Mouse (Mus musculus): Measurements from ENCODE around the gene Nol10. TPM values are rescaled to one million over a fixed set of nuclear protein-coding genes. Genes with fewer than 3 reads are reported as not detected.
"Not testable (repeated sequence)": the region's sequence is repeated elsewhere in the genome, so short reads cannot be mapped to it uniquely, and the experiment has no call there.

Nol10 gene
- polyA plus RNA-seq, 1 experiment from 2014 or later, result 18.1 TPM

DNA sequence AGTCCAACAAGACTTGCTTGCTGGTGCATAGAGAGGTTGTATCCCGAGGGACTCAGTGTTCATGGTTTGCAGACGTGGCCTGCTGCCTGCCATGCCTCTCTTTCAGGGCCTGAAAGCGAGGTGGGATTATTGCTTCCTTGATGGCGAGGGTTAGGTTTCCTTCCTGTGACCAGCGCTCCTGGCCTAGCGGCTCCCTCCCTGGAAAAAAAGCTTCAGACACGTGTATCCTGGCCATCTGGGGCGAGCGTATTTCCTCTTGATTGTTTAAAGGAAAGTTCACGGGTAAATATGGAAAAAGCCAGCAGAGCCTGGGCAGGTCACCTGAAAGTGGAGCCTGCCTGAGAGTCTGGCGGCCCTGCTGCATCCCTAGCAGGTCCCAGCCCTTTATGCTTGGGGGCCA lies 96.1 kb downstream of the Nol10 start:
- Histone ChIP-seq H3K9ac (no peak overlapping the region), H3K9me3 (replicated peaks) (no peaks in the 10 kb centered on the region), H3K4me2 (no peak overlapping the region), H3K27ac (0 out of 2 replicates have a peak overlapping the region, but pooled peaks have one; percentile 10), H3K4me1 (replicated peaks) (peaks cover 12% of the 10 kb centered on the region), H3K27me3 (no peaks in the 10 kb centered on the region), H3K36me3 (no peaks in the 10 kb centered on the region), H3K4me3 (replicated peaks) (no peak overlapping the region)
- WGBS (ENCODE audit: insufficient replicate concordance), result 56% methylated on average over 11 of the region's 11 CpGs
- DNase-seq (no peak), ATAC-seq (ENCODE audit: low read depth) (no peak)

- no peak overlapping the region for H3K27ac ChIP-seq
- peaks cover 15% of the 10 kb centered on the region for H3K4me1 ChIP-seq (replicated peaks)
- H3K36me3 ChIP-seq, result no peaks in the 10 kb centered on the region
- WGBS (ENCODE audit: insufficient replicate concordance), result 78% methylated on average over 7 of the region's 7 CpGs
- no peak for ATAC-seq (ENCODE audit: low read depth)
- no peaks in the 10 kb centered on the region for H3K9me3 ChIP-seq (replicated peaks)
- no peaks in the 10 kb centered on the region for H3K27me3 ChIP-seq
- H3K4me2 ChIP-seq, result no peak overlapping the region
- no peak for DNase-seq
- no peak overlapping the region for H3K9ac ChIP-seq
- H3K4me3 ChIP-seq (replicated peaks), result no peak overlapping the region
These were observed 97.0 kb downstream of the Nol10 start for GRCm38 (mm10) chr12:17445251-17445650.

GRCm38 (mm10) chr12:17448781-17449180 lies 100.5 kb downstream of the Nol10 start:
- 55% methylated on average over 3 of the region's 3 CpGs for WGBS (ENCODE audit: insufficient replicate concordance)
- no peak overlapping the region for H3K4me3 ChIP-seq (replicated peaks)
- no peak overlapping the region for H3K4me2 ChIP-seq
- H3K4me1 ChIP-seq (replicated peaks), result 0 out of 2 replicates have a peak, but pooled peaks cover 9% of the 10 kb centered on the region
- no peaks in the 10 kb centered on the region for H3K27me3 ChIP-seq
- H3K27ac ChIP-seq, result no peak overlapping the region
- H3K9ac ChIP-seq, result no peak overlapping the region
- ATAC-seq (ENCODE audit: low read depth), result no peak
- H3K36me3 ChIP-seq, result no peaks in the 10 kb centered on the region
- H3K9me3 ChIP-seq (replicated peaks), result no peaks in the 10 kb centered on the region
- no peak for DNase-seq

DNA sequence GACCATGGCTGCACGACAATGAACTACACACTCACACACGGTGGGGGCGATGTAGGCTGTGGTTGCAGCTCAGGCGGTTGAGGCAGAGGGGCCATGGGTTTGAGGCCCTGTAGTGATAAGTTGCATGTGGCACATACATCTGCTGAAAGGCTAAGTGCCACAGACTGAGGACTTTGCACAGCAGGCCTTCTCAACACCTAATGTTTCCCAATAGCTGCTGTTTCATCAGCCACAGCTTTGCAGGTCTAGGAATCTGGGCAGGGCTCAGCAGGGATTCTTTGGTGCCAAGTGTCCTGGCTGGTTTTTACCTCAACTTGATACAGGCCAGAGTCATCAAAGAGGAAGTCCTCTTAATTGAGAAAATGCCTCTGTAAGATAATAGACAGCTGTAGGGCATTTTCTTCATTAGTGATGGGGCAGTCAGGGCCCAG lies 101.4 kb downstream of the Nol10 start:
- no peaks in the 10 kb centered on the region for H3K27me3 ChIP-seq
- DNase-seq (no peak), ATAC-seq (ENCODE audit: low read depth) (no peak)
- H3K4me3 ChIP-seq (replicated peaks), result no peak overlapping the region
- H3K4me1 ChIP-seq (replicated peaks), result 0 out of 2 replicates have a peak, but pooled peaks cover 9% of the 10 kb centered on the region
- 69% methylated on average over 4 of the region's 4 CpGs for WGBS (ENCODE audit: insufficient replicate concordance)
- no peak overlapping the region for H3K9ac ChIP-seq
- no peak overlapping the region for H3K27ac ChIP-seq
- no peaks in the 10 kb centered on the region for H3K36me3 ChIP-seq
- no peak overlapping the region for H3K4me2 ChIP-seq
- no peaks in the 10 kb centered on the region for H3K9me3 ChIP-seq (replicated peaks)

DNA sequence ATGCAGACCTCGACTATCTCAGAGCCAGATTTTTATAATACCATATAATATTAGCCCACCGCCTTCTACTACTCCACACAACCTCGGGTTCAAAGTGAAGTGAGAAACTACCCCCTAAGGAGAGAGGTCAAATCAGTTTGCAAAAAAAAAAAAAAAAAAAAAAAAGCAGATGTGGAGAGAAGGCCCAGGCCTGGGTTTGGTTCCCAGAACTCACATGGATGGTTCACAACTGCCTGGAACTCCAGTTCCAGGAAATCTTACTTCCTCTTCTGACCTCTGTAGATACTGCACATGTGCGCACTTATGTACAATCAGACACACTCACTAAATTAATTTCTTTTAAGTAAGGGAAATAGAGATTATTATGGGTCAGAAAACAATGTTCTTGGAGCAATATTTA lies 102.2 kb downstream of the Nol10 start:
- Histone ChIP-seq H3K9ac (no peak overlapping the region), H3K36me3 (no peaks in the 10 kb centered on the region), H3K27ac (no peak overlapping the region), H3K4me2 (no peak overlapping the region), H3K4me1 (replicated peaks) (0 out of 2 replicates have a peak, but pooled peaks cover 9% of the 10 kb centered on the region), H3K4me3 (replicated peaks) (no peak overlapping the region), H3K27me3 (no peaks in the 10 kb centered on the region), H3K9me3 (replicated peaks) (no peaks in the 10 kb centered on the region)
- ATAC-seq (ENCODE audit: low read depth) (no peak), DNase-seq (no peak)
- 49% methylated on average over 4 of the region's 4 CpGs for WGBS (ENCODE audit: insufficient replicate concordance)

- ATAC-seq (ENCODE audit: low read depth), result no peak
- H3K9ac ChIP-seq, result no peak overlapping the region
- 0 out of 2 replicates have a peak, but pooled peaks cover 9% of the 10 kb centered on the region for H3K4me1 ChIP-seq (replicated peaks)
- H3K27ac ChIP-seq, result no peak overlapping the region
- no peaks in the 10 kb centered on the region for H3K9me3 ChIP-seq (replicated peaks)
- no peaks in the 10 kb centered on the region for H3K27me3 ChIP-seq
- WGBS (ENCODE audit: insufficient replicate concordance), result 50% methylated on average over 4 of the region's 4 CpGs
- H3K36me3 ChIP-seq, result no peaks in the 10 kb centered on the region
- DNase-seq, result no peak
- no peak overlapping the region for H3K4me2 ChIP-seq
- no peak overlapping the region for H3K4me3 ChIP-seq (replicated peaks)
These were observed 102.7 kb downstream of the Nol10 start for GRCm38 (mm10) chr12:17450908-17451307.

DNA sequence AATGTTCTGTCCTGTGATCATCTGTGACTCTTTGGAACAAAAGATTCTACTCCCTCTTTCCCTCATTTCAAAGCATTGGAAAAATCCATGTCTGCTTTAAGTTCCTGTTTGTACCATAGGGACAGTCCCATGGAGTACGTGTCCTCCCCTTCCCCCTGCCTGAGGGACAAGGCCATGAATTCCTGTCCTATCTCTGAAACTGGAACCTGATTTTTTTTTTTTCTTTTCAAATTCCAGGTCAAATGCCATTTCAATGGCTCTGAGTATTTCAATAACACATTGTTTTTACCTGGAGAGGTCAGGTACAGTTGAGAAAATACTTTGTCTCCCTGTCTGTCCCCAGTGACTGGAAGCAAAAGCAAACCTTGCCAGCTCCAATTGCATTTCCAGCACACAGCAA lies 104.0 kb downstream of the Nol10 start:
- no peaks in the 10 kb centered on the region for H3K27me3 ChIP-seq
- H3K36me3 ChIP-seq, result no peaks in the 10 kb centered on the region
- 71% methylated on average over 1 of the region's 1 CpGs for WGBS (ENCODE audit: insufficient replicate concordance)
- no peak overlapping the region for H3K4me3 ChIP-seq (replicated peaks)
- no peaks in the 10 kb centered on the region for H3K9me3 ChIP-seq (replicated peaks)
- DNase-seq (no peak), ATAC-seq (ENCODE audit: low read depth) (no peak)
- H3K9ac ChIP-seq, result no peak overlapping the region
- H3K27ac ChIP-seq, result no peak overlapping the region
- no peak overlapping the region for H3K4me2 ChIP-seq
- 0 out of 2 replicates have a peak, but pooled peaks cover 9% of the 10 kb centered on the region for H3K4me1 ChIP-seq (replicated peaks)

GRCm38 (mm10) chr12:17453918-17454317 lies 105.7 kb downstream of the Nol10 start:
- H3K4me2 ChIP-seq, result no peak overlapping the region
- no peak for DNase-seq
- no peaks in the 10 kb centered on the region for H3K36me3 ChIP-seq
- H3K9me3 ChIP-seq (replicated peaks), result no peaks in the 10 kb centered on the region
- no peak overlapping the region for H3K27ac ChIP-seq
- ATAC-seq (ENCODE audit: low read depth), result no peak
- H3K9ac ChIP-seq, result no peak overlapping the region
- WGBS (ENCODE audit: insufficient replicate concordance), result 39% methylated on average over 5 of the region's 5 CpGs
- no peaks in the 10 kb centered on the region for H3K27me3 ChIP-seq
- H3K4me3 ChIP-seq (replicated peaks), result no peak overlapping the region
- 0 out of 2 replicates have a peak, but pooled peaks cover 9% of the 10 kb centered on the region for H3K4me1 ChIP-seq (replicated peaks)

DNA sequence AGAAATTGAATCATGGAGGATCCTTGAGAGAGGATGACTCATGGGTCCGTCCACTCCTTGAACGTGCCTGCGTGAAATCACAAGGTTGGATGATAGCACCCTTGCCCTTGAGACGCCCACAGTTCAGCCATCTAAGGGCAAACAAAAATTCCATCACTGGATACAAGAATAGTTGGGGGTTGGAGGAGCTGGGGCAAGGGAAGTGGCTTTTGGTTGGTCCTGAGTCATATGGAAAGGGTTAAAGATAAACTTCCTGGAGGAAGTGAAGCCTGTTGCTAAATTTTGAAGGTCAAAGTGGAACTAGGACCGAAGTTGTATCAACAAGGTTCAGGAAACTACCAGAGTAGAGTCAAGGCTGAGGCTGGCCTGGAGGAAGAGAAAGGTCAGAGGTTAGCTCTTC lies 106.8 kb downstream of the Nol10 start:
- H3K4me3 ChIP-seq (replicated peaks), result no peak overlapping the region
- 54% methylated on average over 5 of the region's 5 CpGs for WGBS (ENCODE audit: insufficient replicate concordance)
- ATAC-seq (ENCODE audit: low read depth), result 0 out of 2 replicates have a peak, but pooled peaks have one; percentile 33
- H3K36me3 ChIP-seq, result no peaks in the 10 kb centered on the region
- no peak overlapping the region for H3K4me2 ChIP-seq
- H3K27ac ChIP-seq, result no peak overlapping the region
- no peak overlapping the region for H3K9ac ChIP-seq
- H3K4me1 ChIP-seq (replicated peaks), result 0 out of 2 replicates have a peak, but pooled peaks cover 5% of the 10 kb centered on the region
- DNase-seq, result no peak
- no peaks in the 10 kb centered on the region; the same call in 1 of the 2 replicates for H3K9me3 ChIP-seq (replicated peaks)
- no peaks in the 10 kb centered on the region for H3K27me3 ChIP-seq

- WGBS (ENCODE audit: insufficient replicate concordance), result 73% methylated on average over 4 of the region's 4 CpGs
- not testable (repeated sequence) for H3K27ac ChIP-seq; H3K4me3 ChIP-seq (replicated peaks); H3K27me3 ChIP-seq; H3K9ac ChIP-seq; H3K4me1 ChIP-seq (replicated peaks); H3K36me3 ChIP-seq; DNase-seq; ATAC-seq (ENCODE audit: low read depth); H3K9me3 ChIP-seq (replicated peaks); H3K4me2 ChIP-seq
These were observed 111.0 kb downstream of the Nol10 start for GRCm38 (mm10) chr12:17459223-17459622.

- Histone ChIP-seq H3K9me3 (replicated peaks) (no peaks in the 10 kb centered on the region; the same call in 1 of the 2 replicates), H3K9ac (no peak overlapping the region), H3K27ac (no peak overlapping the region), H3K4me1 (replicated peaks) (no peaks in the 10 kb centered on the region), H3K4me2 (no peak overlapping the region), H3K27me3 (0 out of 2 replicates have a peak, but pooled peaks cover 4% of the 10 kb centered on the region), H3K36me3 (no peaks in the 10 kb centered on the region), H3K4me3 (replicated peaks) (no peak overlapping the region)
- 75% methylated on average over 4 of the region's 4 CpGs for WGBS (ENCODE audit: insufficient replicate concordance)
- DNase-seq (no peak), ATAC-seq (ENCODE audit: low read depth) (no peak)
These were observed 115.4 kb downstream of the Nol10 start for GRCm38 (mm10) chr12:17463706-17464105.

- WGBS (ENCODE audit: insufficient replicate concordance), result 79% methylated on average over 5 of the region's 5 CpGs
- DNase-seq; H3K9me3 ChIP-seq (replicated peaks); ATAC-seq (ENCODE audit: low read depth); H3K36me3 ChIP-seq; H3K4me3 ChIP-seq (replicated peaks); H3K9ac ChIP-seq; H3K27me3 ChIP-seq; H3K4me2 ChIP-seq; H3K4me1 ChIP-seq (replicated peaks); H3K27ac ChIP-seq: not testable (repeated sequence)
These were observed 116.3 kb downstream of the Nol10 start for GRCm38 (mm10) chr12:17464550-17464949.
